Mouse (Mus musculus): Measurements from ENCODE around the gene Il23r. TPM values are rescaled to one million over a fixed set of nuclear protein-coding genes. Genes with fewer than 3 reads are reported as not detected.

The Il23r gene
- total and polyA plus RNA-seq, 3 experiments = not detected

- Histone ChIP-seq H3K9ac (ENCODE audit: low read depth, low read length) (no peak overlapping the region), H3K4me3 (no peak overlapping the region), H3K79me2 (replicated peaks; ENCODE audit: control insufficient read depth, insufficient read depth, low read length) (no peaks in the 10 kb centered on the region), H3K27me3 (ENCODE audit: control insufficient read depth, insufficient read depth, low read length) (no peaks in the 10 kb centered on the region), H3K4me1 (ENCODE audit: control insufficient read depth, insufficient read depth, low read length) (no peaks in the 10 kb centered on the region), H3K27ac (no peak overlapping the region), H3K36me3 (ENCODE audit: control insufficient read depth, insufficient read depth, low read length) (no peaks in the 10 kb centered on the region)
- 71% methylated on average over 3 of the region's 3 CpGs for WGBS
- no peak for DNase-seq
- TF ChIP-seq EP300 (IDR thresholded peaks at IDR 0.05; ENCODE audit: insufficient read depth, low read depth, low read length) = no peak
- TF ChIP-seq POLR2A (IDR thresholded peaks at IDR 0.05; ENCODE audit: insufficient read depth, low read depth, low read length) = no peak
- TF ChIP-seq CTCF (IDR thresholded peaks at IDR 0.05) = no peak
- intact Hi-C loops (cut with DNase I) = no loop called here
Observed at GRCm38 (mm10) chr6:67416557-67416956, 75.1 kb downstream of the Il23r start.

- intact Hi-C loops (cut with DNase I) = no loop called here
- H3K4me3 ChIP-seq = no peak overlapping the region
- no peaks in the 10 kb centered on the region for H3K4me1 ChIP-seq (ENCODE audit: control insufficient read depth, insufficient read depth, low read length)
- H3K27me3 ChIP-seq (ENCODE audit: control insufficient read depth, insufficient read depth, low read length) = no peaks in the 10 kb centered on the region
- TF ChIP-seq CTCF (IDR thresholded peaks at IDR 0.05) = no peak
- no peak overlapping the region for H3K9ac ChIP-seq (ENCODE audit: low read depth, low read length)
- WGBS = 62% methylated on average over 5 of the region's 5 CpGs
- H3K79me2 ChIP-seq (replicated peaks; ENCODE audit: control insufficient read depth, insufficient read depth, low read length) = no peaks in the 10 kb centered on the region
- DNase-seq = no peak
- H3K36me3 ChIP-seq (ENCODE audit: control insufficient read depth, insufficient read depth, low read length) = no peaks in the 10 kb centered on the region
- no peak overlapping the region for H3K27ac ChIP-seq
Observed at GRCm38 (mm10) chr6:67415276-67415675, 76.4 kb downstream of the Il23r start.

- no peak for DNase-seq
- no peak overlapping the region for H3K9ac ChIP-seq (ENCODE audit: low read depth, low read length)
- H3K27ac ChIP-seq = no peak overlapping the region
- 86% methylated on average over 2 of the region's 2 CpGs for WGBS
- H3K79me2 ChIP-seq (replicated peaks; ENCODE audit: control insufficient read depth, insufficient read depth, low read length) = no peaks in the 10 kb centered on the region
- TF ChIP-seq POLR2A (IDR thresholded peaks at IDR 0.05; ENCODE audit: insufficient read depth, low read depth, low read length) (no peak), EP300 (IDR thresholded peaks at IDR 0.05; ENCODE audit: insufficient read depth, low read depth, low read length) (no peak), CTCF (IDR thresholded peaks at IDR 0.05) (no peak)
- H3K4me1 ChIP-seq (ENCODE audit: control insufficient read depth, insufficient read depth, low read length) = no peaks in the 10 kb centered on the region
- no peaks in the 10 kb centered on the region for H3K36me3 ChIP-seq (ENCODE audit: control insufficient read depth, insufficient read depth, low read length)
- no peaks in the 10 kb centered on the region for H3K27me3 ChIP-seq (ENCODE audit: control insufficient read depth, insufficient read depth, low read length)
- intact Hi-C loops (cut with DNase I) = no loop called here
- no peak overlapping the region for H3K4me3 ChIP-seq
Observed at GRCm38 (mm10) chr6:67413378-67413777, 78.3 kb downstream of the Il23r start.

GRCm38 (mm10) chr6:67405281-67405682 lies 86.4 kb downstream of the Il23r start:
- Histone ChIP-seq H3K4me3 (no peak overlapping the region), H3K27me3 (ENCODE audit: control insufficient read depth, insufficient read depth, low read length) (no peaks in the 10 kb centered on the region), H3K9ac (ENCODE audit: low read depth, low read length) (no peak overlapping the region), H3K36me3 (ENCODE audit: control insufficient read depth, insufficient read depth, low read length) (no peaks in the 10 kb centered on the region), H3K27ac (no peak overlapping the region), H3K4me1 (ENCODE audit: control insufficient read depth, insufficient read depth, low read length) (no peaks in the 10 kb centered on the region), H3K79me2 (replicated peaks; ENCODE audit: control insufficient read depth, insufficient read depth, low read length) (no peaks in the 10 kb centered on the region)
- TF ChIP-seq CTCF (IDR thresholded peaks at IDR 0.05) = no peak
- TF ChIP-seq EP300 (IDR thresholded peaks at IDR 0.05; ENCODE audit: insufficient read depth, low read depth, low read length) = no peak
- TF ChIP-seq POLR2A (IDR thresholded peaks at IDR 0.05; ENCODE audit: insufficient read depth, low read depth, low read length) = no peak
- intact Hi-C loops (cut with DNase I) = no loop called here
- DNase-seq = no peak
- 77% methylated on average over 3 of the region's 3 CpGs for WGBS

- 73% methylated on average over 5 of the region's 5 CpGs for WGBS
- Histone ChIP-seq H3K27me3 (ENCODE audit: control insufficient read depth, insufficient read depth, low read length) (no peaks in the 10 kb centered on the region), H3K79me2 (replicated peaks; ENCODE audit: control insufficient read depth, insufficient read depth, low read length) (no peaks in the 10 kb centered on the region), H3K36me3 (ENCODE audit: control insufficient read depth, insufficient read depth, low read length) (no peaks in the 10 kb centered on the region), H3K4me3 (no peak overlapping the region), H3K9ac (ENCODE audit: low read depth, low read length) (no peak overlapping the region), H3K4me1 (ENCODE audit: control insufficient read depth, insufficient read depth, low read length) (no peaks in the 10 kb centered on the region), H3K27ac (no peak overlapping the region)
- TF ChIP-seq EP300 (IDR thresholded peaks at IDR 0.05; ENCODE audit: insufficient read depth, low read depth, low read length) (no peak), POLR2A (IDR thresholded peaks at IDR 0.05; ENCODE audit: insufficient read depth, low read depth, low read length) (no peak), CTCF (IDR thresholded peaks at IDR 0.05) (no peak)
- intact Hi-C loops (cut with DNase I) = no loop called here
- DNase-seq = no peak
Observed at GRCm38 (mm10) chr6:67399551-67399950, 92.1 kb downstream of the Il23r start.

- intact Hi-C loops (cut with DNase I) = no loop called here
- WGBS = 2% methylated on average over 26 of the region's 26 CpGs
- H3K4me1 ChIP-seq (ENCODE audit: control insufficient read depth, insufficient read depth, low read length) = no peaks in the 10 kb centered on the region
- peak; percentile 23 to 49 for DNase-seq
- no peak within 1 kb of the TSS for H3K9ac ChIP-seq (ENCODE audit: low read depth, low read length)
- no peak within 1 kb of the TSS for H3K27ac ChIP-seq
- H3K79me2 ChIP-seq (replicated peaks; ENCODE audit: control insufficient read depth, insufficient read depth, low read length) = no peaks in the 10 kb centered on the region
- H3K4me3 ChIP-seq = no peak within 1 kb of the TSS
- TF ChIP-seq EP300 (IDR thresholded peaks at IDR 0.05; ENCODE audit: insufficient read depth, low read depth, low read length) (no peak), POLR2A (IDR thresholded peaks at IDR 0.05; ENCODE audit: insufficient read depth, low read depth, low read length) (no peak), CTCF (IDR thresholded peaks at IDR 0.05) (no peak)
- H3K27me3 ChIP-seq (ENCODE audit: control insufficient read depth, insufficient read depth, low read length) = peaks cover 2% of the 10 kb centered on the region; the same call in 1 of the 2 replicates
- H3K36me3 ChIP-seq (ENCODE audit: control insufficient read depth, insufficient read depth, low read length) = no peaks in the 10 kb centered on the region
Observed at GRCm38 (mm10) chr6:67375982-67376391, 115.7 kb downstream of the Il23r start, which contains the start of gene Il12rb2. Gene Il12rb2 (minus strand): TSS chr6:67376188.

Other genes with a start within 250 kb of the Il23r start
- gene Il12rb2, start 115.7 kb downstream of the Il23r start, total RNA-seq (2021) = under 1 TPM in 1 of 2 experiments, not detected in 1; 0.20 TPM
- gene Il12rb2, start 115.7 kb downstream of the Il23r start, polyA plus RNA-seq (2012; rRNA removed) = 0.06 and 0.18 TPM in 2 replicates
- under 1 TPM; 0.11 to 0.18 TPM for gene Tacstd2, start 43.9 kb upstream of the Il23r start, total RNA-seq (2021)
- 0.18 and 1.5 TPM in 2 replicates for gene Tacstd2, start 43.9 kb upstream of the Il23r start, polyA plus RNA-seq (2012; rRNA removed)

Data from heart, adult 2 months (tissue).